ENCODE assay signal across 8 mouse cellular contexts in the genomic region with DNA sequence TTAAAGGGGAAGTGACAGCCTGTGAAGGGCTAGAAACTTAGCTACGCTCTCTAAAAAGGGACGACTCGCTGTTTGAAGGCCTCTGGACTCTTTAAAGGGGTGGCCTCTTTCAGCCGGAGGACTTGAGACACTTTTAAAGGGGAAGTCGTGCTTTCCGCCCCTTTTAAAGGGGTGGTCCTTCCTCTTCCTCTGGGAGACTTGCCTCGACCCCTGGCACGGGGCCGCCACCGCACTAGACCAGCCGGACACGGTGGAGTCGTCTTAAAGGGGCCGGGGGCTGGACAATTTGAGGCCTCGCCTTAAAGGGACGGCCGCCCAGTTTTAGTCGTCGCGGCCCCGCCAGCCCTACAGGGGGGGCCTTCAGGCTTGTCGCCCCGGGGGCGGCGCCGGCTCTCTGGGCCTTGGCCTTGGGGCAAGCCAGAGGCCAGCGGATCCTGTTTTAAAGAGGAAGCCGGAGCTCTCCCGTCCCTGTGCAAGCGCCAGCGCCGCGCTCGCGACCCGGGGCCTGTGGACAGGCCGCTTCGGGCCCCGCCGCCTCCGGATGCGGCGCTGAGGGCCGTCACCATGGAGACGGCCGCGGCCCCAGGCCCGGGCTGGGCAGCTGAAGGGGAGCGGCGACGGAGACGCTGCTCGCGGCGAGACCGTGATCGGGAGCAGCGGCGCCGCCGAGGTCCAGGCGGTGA. TPM values are rescaled to one million over a fixed set of nuclear protein-coding genes. Genes with fewer than 3 reads are reported as not detected.
DNase-seq lines count a peak whose midpoint lies in the region; ATAC-seq lines count a peak whose summit lies in the region.

Fbrs (plus strand) TSS at position 565 of the 683 bp plus-strand sequence.

- H3K9me3 ChIP-seq in embryonic facial prominence, embryonic 14.5 days (ENCODE audit: control insufficient read depth, low read length): no peaks in the 10 kb centered on the region
- H3K9me3 ChIP-seq in limb, embryonic 10.5 days (replicated peaks): no peaks in the 10 kb centered on the region
- no peaks in the 10 kb centered on the region for H3K9me3 ChIP-seq in midbrain, embryonic 12.5 days

- H3K4me2 ChIP-seq in embryonic facial prominence, embryonic 14.5 days (ENCODE audit: low read depth, low read length): peak within 1 kb of the TSS; percentile 98
- peak within 1 kb of the TSS; percentile 99 for H3K4me2 ChIP-seq in midbrain, embryonic 12.5 days (replicated peaks)

- 1% methylated on average over 25 of the region's 62 CpGs for WGBS in embryonic facial prominence, embryonic 14.5 days
- WGBS in limb, embryonic 10.5 days: under 1% methylated on average over 62 of the region's 62 CpGs
- WGBS in midbrain, embryonic 12.5 days: under 1% methylated on average over 62 of the region's 62 CpGs

- H3K36me3 ChIP-seq in embryonic facial prominence, embryonic 14.5 days (ENCODE audit: control insufficient read depth, insufficient read depth, low read length): peaks cover 66% of the 10 kb centered on the region
- H3K36me3 ChIP-seq in limb, embryonic 10.5 days: peaks cover 73% of the 10 kb centered on the region
- H3K36me3 ChIP-seq in midbrain, embryonic 12.5 days: peaks cover 65% of the 10 kb centered on the region

- peak within 1 kb of the TSS; percentile 97 for H3K4me3 ChIP-seq in embryonic facial prominence, embryonic 14.5 days (ENCODE audit: low read depth, low read length)
- peak within 1 kb of the TSS; percentile 95 for H3K4me3 ChIP-seq in limb, embryonic 10.5 days
- peak within 1 kb of the TSS; percentile 92 for H3K4me3 ChIP-seq in midbrain, embryonic 12.5 days

- ATAC-seq in embryonic facial prominence, embryonic 14.5 days (ENCODE audit: low read depth): peak; percentile 78
- ATAC-seq in midbrain, embryonic 12.5 days (ENCODE audit: low FRiP score, low read depth): peak; percentile 84

- peak within 1 kb of the TSS; percentile 97 for H3K27ac ChIP-seq in embryonic facial prominence, embryonic 14.5 days (replicated peaks; ENCODE audit: low read depth, low read length)
- peak within 1 kb of the TSS; percentile 92 for H3K27ac ChIP-seq in limb, embryonic 10.5 days
- H3K27ac ChIP-seq in midbrain, embryonic 12.5 days (replicated peaks): peak within 1 kb of the TSS; percentile 97

- H3K27me3 ChIP-seq in embryonic facial prominence, embryonic 14.5 days (replicated peaks; ENCODE audit: control insufficient read depth, insufficient read depth, low read length): no peaks in the 10 kb centered on the region
- no peaks in the 10 kb centered on the region for H3K27me3 ChIP-seq in limb, embryonic 10.5 days (ENCODE audit: low read depth, poor library complexity, severe bottlenecking)
- H3K27me3 ChIP-seq in midbrain, embryonic 12.5 days: no peaks in the 10 kb centered on the region

- H3K9ac ChIP-seq in embryonic facial prominence, embryonic 14.5 days (ENCODE audit: low read depth, low read length): peak within 1 kb of the TSS; percentile 96
- peak within 1 kb of the TSS; percentile 87 for H3K9ac ChIP-seq in midbrain, embryonic 12.5 days (replicated peaks)

- peak; percentile 79 to 81 for DNase-seq in spleen, adult 18-20 months
- no peak for DNase-seq in spleen, adult 12 weeks (ENCODE audit: low spot score)
- DNase-seq in embryonic facial prominence, embryonic 14.5 days (ENCODE audit: low spot score): peak; percentile 99
- DNase-seq in heart, adult 18-20 months: peak; percentile 98 to 99
- DNase-seq in kidney, adult 18-20 months: peak; percentile 95
- peak; percentile 91 for DNase-seq in limb, embryonic 10.5 days (ENCODE audit: low spot score)
- peak; percentile 64 to 78 for DNase-seq in spleen, postnatal 14 days (ENCODE audit: low spot score in 2 of 2)

- peaks cover 11% of the 10 kb centered on the region for H3K4me1 ChIP-seq in embryonic facial prominence, embryonic 14.5 days (ENCODE audit: control insufficient read depth, insufficient read depth, low read length)
- H3K4me1 ChIP-seq in limb, embryonic 10.5 days: peaks cover 28% of the 10 kb centered on the region
- H3K4me1 ChIP-seq in midbrain, embryonic 12.5 days: peaks cover 26% of the 10 kb centered on the region

RNA-seq across cellular contexts. Expression of gene Fbrs, which starts in this region (rescaled TPM):
- polyA plus RNA-seq in embryonic facial prominence, embryonic 14.5 days (2014; fragmentation: Nextera tagmentation; extraction: Ambion mirVana): 14.3 and 15.0 TPM in 2 replicates
- total RNA-seq in heart, adult 18-20 months (2021): 10 to 100 TPM; 24.2 to 31.1 TPM
- 11.4 and 12.5 TPM in 2 replicates for polyA plus RNA-seq in limb, embryonic 10.5 days (2016; fragmentation: Nextera tagmentation; extraction: Ambion mirVana)
- polyA plus RNA-seq in midbrain, embryonic 12.5 days (2016; fragmentation: Nextera tagmentation; extraction: Ambion mirVana): 13.9 and 14.2 TPM in 2 replicates
